Mouse (Mus musculus) midbrain, embryonic 14.5 days (tissue): ENCODE data around the gene Fbln1. TPM values are rescaled to one million over a fixed set of nuclear protein-coding genes. Genes with fewer than 3 reads are reported as not detected.
A peak's percentile ranks its signal among the peaks of the same experiment; 100 is the strongest.

Experiments
- ATAC-seq: fragments of 200-750 bp; cut with Nextera tagmentation; 2 replicates; pipeline ENCODE4 v1.8.0; 2017; ENCODE audit warnings: moderate number of reproducible peaks, moderate library complexity; ENCODE audit not compliant: low FRiP score, low TSS enrichment
- DNase-seq: peaks from one replicate; pipeline ENCODE4 v3.0.0-alpha.2; 2015
- H3K27ac ChIP-seq: fragments of 300-500 bp; sonication (generic); replicated peaks from 2 replicates; pipeline ENCODE4 v1.5.1; 2014; ENCODE audit warnings: mild to moderate bottlenecking, low read depth, low read length, moderate library complexity
- H3K27me3 ChIP-seq: fragments of 300-500 bp; sonication (generic); 2 replicates; pipeline ENCODE4 v1.6.1; 2014; ENCODE audit warnings: low read length, control low read depth, mixed read lengths; ENCODE audit not compliant: control insufficient read depth, insufficient read depth
- H3K36me3 ChIP-seq: fragments of 300-500 bp; sonication (generic); 2 replicates; pipeline ENCODE4 v1.6.1; 2014; ENCODE audit warnings: low read length, control low read depth; ENCODE audit not compliant: control insufficient read depth, insufficient read depth
- H3K4me1 ChIP-seq: fragments of 300-500 bp; sonication (generic); 2 replicates; pipeline ENCODE4 v1.6.1; 2014; ENCODE audit warnings: mild to moderate bottlenecking, antibody characterized with exemption, low read length, control low read depth; ENCODE audit not compliant: control insufficient read depth, insufficient read depth
- H3K4me2 ChIP-seq: fragments of 300-500 bp; sonication (generic); 2 replicates; pipeline ENCODE4 v1.6.1; 2014; ENCODE audit warnings: mild to moderate bottlenecking, low read length, moderate library complexity
- H3K4me3 ChIP-seq: fragments of 300-500 bp; sonication (generic); replicated peaks from 2 replicates; pipeline ENCODE4 v1.5.1; 2014; ENCODE audit warnings: low read depth, low read length
- H3K9ac ChIP-seq: fragments of 300-500 bp; sonication (generic); replicated peaks from 2 replicates; pipeline ENCODE4 v1.6.1; 2014; ENCODE audit warnings: mild to moderate bottlenecking, low read length, moderate library complexity
- H3K9me3 ChIP-seq: fragments of 300-500 bp; sonication (generic); 2 replicates; pipeline ENCODE4 v1.6.1; 2016; ENCODE audit warnings: low read length, control low read depth, mixed read lengths; ENCODE audit not compliant: control insufficient read depth
- WGBS: fragments of 180-500 bp; shearing (Covaris S2); extraction: QIAGEN DNeasy Blood & Tissue Kit; methylation state at CpG from one replicate; pipeline ENCODE4 v1.1.7; 2014; 5-methylcytosine and 5-hydroxymethylcytosine counted together
- polyA plus RNA-seq: library from polyadenylated mRNA; unstranded; fragments of >200 nt; fragmentation: Nextera tagmentation; extraction: Ambion mirVana; gene quantifications from 2 replicates; pipeline ENCODE4 v1.2.1, GENCODE M21; 2014

The Fbln1 gene
- polyA plus RNA-seq = 16.7 and 37.0 TPM in 2 replicates

GRCm38 (mm10) chr15:85205792-85206702, at the start of gene Fbln1:
TSS of gene Fbln1 (plus strand) at chr15:85205949.
- ATAC-seq = peak; percentile 86
- no peaks in the 10 kb centered on the region; the same call in 1 of the 2 replicates for H3K27me3 ChIP-seq
- H3K9me3 ChIP-seq = no peaks in the 10 kb centered on the region
- H3K4me3 ChIP-seq = peak within 1 kb of the TSS; percentile 44
- H3K9ac ChIP-seq = peak within 1 kb of the TSS; percentile 56
- H3K36me3 ChIP-seq = no peaks in the 10 kb centered on the region
- H3K4me1 ChIP-seq = peaks cover 26% of the 10 kb centered on the region
- under 1% methylated on average over 64 of the region's 64 CpGs for WGBS
- H3K27ac ChIP-seq = 0 out of 2 replicates have a peak within 1 kb of the TSS, but pooled peaks have one; percentile 20
- DNase-seq = peak; percentile 88
- H3K4me2 ChIP-seq = peak within 1 kb of the TSS; percentile 85

DNA sequence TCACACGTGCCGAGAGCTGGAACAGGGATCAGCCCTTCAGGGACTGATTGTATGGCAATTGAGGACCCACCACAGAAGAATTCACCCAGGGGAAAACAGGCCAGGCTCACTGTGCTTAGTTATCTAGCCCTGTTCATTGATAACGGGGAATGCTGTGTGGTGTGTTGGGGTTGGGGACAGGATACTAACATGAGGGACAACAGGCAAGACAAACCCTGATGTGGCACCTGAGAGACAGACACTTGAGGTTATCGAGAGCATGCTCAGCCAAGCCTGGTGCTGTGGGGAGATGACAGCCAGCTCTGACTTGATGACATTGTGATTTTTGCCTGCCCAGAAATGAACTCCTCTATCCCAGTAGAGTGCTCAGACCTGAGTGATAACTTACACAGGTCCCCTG, 49.6 kb upstream of the Fbln1 start:
- H3K27ac ChIP-seq = no peak overlapping the region
- WGBS = 61% methylated on average over 4 of the region's 4 CpGs
- no peaks in the 10 kb centered on the region for H3K27me3 ChIP-seq
- H3K9me3 ChIP-seq = no peaks in the 10 kb centered on the region
- no peak overlapping the region for H3K4me3 ChIP-seq
- H3K4me2 ChIP-seq = no peak overlapping the region
- DNase-seq = no peak
- no peak overlapping the region for H3K9ac ChIP-seq
- no peak for ATAC-seq
- H3K36me3 ChIP-seq = no peaks in the 10 kb centered on the region
- H3K4me1 ChIP-seq = no peaks in the 10 kb centered on the region

DNA sequence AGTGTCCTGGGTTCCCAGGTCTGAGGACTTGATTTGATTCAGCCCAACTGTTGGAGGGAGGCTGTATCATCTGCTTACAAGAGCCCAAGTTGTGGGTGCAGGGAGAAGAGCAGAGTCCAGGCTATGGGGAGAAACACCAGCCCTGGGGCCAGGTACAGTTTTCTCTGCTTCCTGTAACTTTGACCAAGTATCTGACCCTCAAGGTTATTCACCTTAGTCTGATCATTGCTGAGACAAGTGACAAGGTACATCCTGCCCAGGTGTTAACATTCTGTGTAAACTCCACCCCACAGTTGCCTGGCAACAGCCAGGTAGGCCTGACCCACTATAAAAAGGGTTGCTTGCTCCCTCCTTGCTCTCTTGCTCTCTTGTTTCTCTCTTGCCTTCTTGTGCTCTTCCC, 44.3 kb upstream of the Fbln1 start:
- Histone ChIP-seq H3K4me1 (no peaks in the 10 kb centered on the region; the same call in 1 of the 2 replicates), H3K9ac (no peak overlapping the region), H3K27me3 (no peaks in the 10 kb centered on the region), H3K9me3 (no peaks in the 10 kb centered on the region), H3K4me3 (no peak overlapping the region), H3K36me3 (no peaks in the 10 kb centered on the region), H3K27ac (no peak overlapping the region), H3K4me2 (no peak overlapping the region)
- DNase-seq (no peak), ATAC-seq (no peak)

GRCm38 (mm10) chr15:85162693-85163663, 42.8 kb upstream of the Fbln1 start:
- Histone ChIP-seq H3K27me3 (no peaks in the 10 kb centered on the region), H3K4me1 (peaks cover 4% of the 10 kb centered on the region), H3K9me3 (no peaks in the 10 kb centered on the region), H3K36me3 (no peaks in the 10 kb centered on the region), H3K27ac (no peak overlapping the region), H3K9ac (no peak overlapping the region), H3K4me2 (no peak overlapping the region), H3K4me3 (no peak overlapping the region)
- DNase-seq = no peak
- ATAC-seq = no peak
- WGBS = 74% methylated on average over 21 of the region's 21 CpGs

- Histone ChIP-seq H3K4me3 (no peak overlapping the region), H3K36me3 (no peaks in the 10 kb centered on the region), H3K27ac (peak overlapping the region; percentile 38; the same call in 1 of the 2 replicates), H3K27me3 (no peaks in the 10 kb centered on the region), H3K4me1 (peaks cover 4% of the 10 kb centered on the region), H3K4me2 (no peak overlapping the region), H3K9me3 (no peaks in the 10 kb centered on the region), H3K9ac (peak overlapping the region; percentile 13; the same call in 1 of the 2 replicates)
- peak; percentile 71 for DNase-seq
- 10% methylated on average over 11 of the region's 11 CpGs for WGBS
- ATAC-seq = peak; percentile 57; the same call in 1 of the 2 replicates
Measured at GRCm38 (mm10) chr15:85166433-85166933, 39.3 kb upstream of the Fbln1 start.

- no peak overlapping the region for H3K9ac ChIP-seq
- peak; percentile 22 for DNase-seq
- no peak overlapping the region; the same call in 1 of the 2 replicates for H3K27ac ChIP-seq
Measured at GRCm38 (mm10) chr15:85167086-85167679, 38.6 kb upstream of the Fbln1 start.

GRCm38 (mm10) chr15:85172054-85172453, 33.7 kb upstream of the Fbln1 start:
- H3K27me3 ChIP-seq = no peaks in the 10 kb centered on the region
- DNase-seq = no peak
- no peaks in the 10 kb centered on the region for H3K9me3 ChIP-seq
- no peak overlapping the region for H3K27ac ChIP-seq
- H3K36me3 ChIP-seq = no peaks in the 10 kb centered on the region
- peaks cover 2% of the 10 kb centered on the region for H3K4me1 ChIP-seq
- 93% methylated on average over 2 of the region's 2 CpGs for WGBS
- no peak overlapping the region for H3K4me3 ChIP-seq
- H3K9ac ChIP-seq = no peak overlapping the region
- no peak overlapping the region for H3K4me2 ChIP-seq
- no peak for ATAC-seq

More at GRCm38 (mm10) chr15:85167086-85167679, 38.6 kb upstream of the Fbln1 start:
- 63% methylated on average over 12 of the region's 12 CpGs for whole genome bisulfite sequencing
- no peaks in the 10 kb centered on the region for H3K9me3 ChIP-seq
- H3K27me3 ChIP-seq = no peaks in the 10 kb centered on the region
- no peak overlapping the region for H3K4me2 ChIP-seq
- no peak overlapping the region for H3K4me3 ChIP-seq
- ATAC-seq = no peak
- H3K36me3 ChIP-seq = no peaks in the 10 kb centered on the region
- peaks cover 4% of the 10 kb centered on the region for H3K4me1 ChIP-seq

DNA sequence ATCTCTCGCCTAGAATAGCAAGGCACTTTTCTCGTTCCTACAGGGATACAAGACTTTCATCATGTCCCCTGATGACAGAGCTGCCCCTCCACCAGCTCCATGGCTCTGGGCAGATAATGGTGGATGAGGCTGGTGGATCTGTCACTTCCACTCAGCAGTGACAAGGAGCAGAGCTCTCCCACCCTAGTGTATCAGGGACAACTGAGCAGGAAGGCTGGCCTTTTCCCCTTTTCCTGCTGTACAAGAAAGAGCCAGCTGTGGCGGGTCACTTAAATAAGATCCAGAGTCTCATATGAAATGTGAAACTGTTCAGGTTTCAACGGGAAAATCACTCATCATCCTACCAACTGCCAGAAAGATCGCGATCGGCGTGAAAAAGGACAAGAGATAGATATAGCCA, 32.3 kb upstream of the Fbln1 start:
- no peaks in the 10 kb centered on the region for H3K27me3 ChIP-seq
- no peak overlapping the region for H3K27ac ChIP-seq
- no peak overlapping the region for H3K4me2 ChIP-seq
- no peak overlapping the region for H3K4me3 ChIP-seq
- no peak overlapping the region for H3K9ac ChIP-seq
- 88% methylated on average over 8 of the region's 8 CpGs for WGBS
- no peaks in the 10 kb centered on the region for H3K36me3 ChIP-seq
- no peaks in the 10 kb centered on the region for H3K9me3 ChIP-seq
- no peak for DNase-seq
- no peak for ATAC-seq
- no peaks in the 10 kb centered on the region for H3K4me1 ChIP-seq
